Mouse (Mus musculus) embryonic facial prominence, embryonic 12.5 days (tissue): Measurements from ENCODE around the gene Zfp653. TPM values are rescaled to one million over a fixed set of nuclear protein-coding genes. Genes with fewer than 3 reads are reported as not detected.

Source experiments
- ATAC-seq: fragments of 200-750 bp; cut with Nextera tagmentation; 2 replicates; pipeline ENCODE4 v1.8.0; 2017; ENCODE audit not compliant: insufficient number of reproducible peaks, insufficient read depth, low FRiP score, low TSS enrichment
- H3K27ac ChIP-seq: fragments of 300-500 bp; sonication (generic); 2 replicates; pipeline ENCODE4 v1.5.1; 2016; ENCODE audit warnings: mild to moderate bottlenecking
- H3K27me3 ChIP-seq: fragments of 300-500 bp; sonication (generic); 2 replicates; pipeline ENCODE4 v1.6.1; 2016; ENCODE audit warnings: mild to moderate bottlenecking, moderate library complexity
- H3K36me3 ChIP-seq: fragments of 300-500 bp; sonication (generic); 2 replicates; pipeline ENCODE4 v1.6.1; 2016; ENCODE audit warnings: mild to moderate bottlenecking
- H3K4me1 ChIP-seq: fragments of 300-500 bp; sonication (generic); 2 replicates; pipeline ENCODE4 v1.6.1; 2016
- H3K4me2 ChIP-seq: fragments of 300-500 bp; sonication (generic); replicated peaks from 2 replicates; pipeline ENCODE4 v1.6.1; 2016; ENCODE audit warnings: mild to moderate bottlenecking, moderate library complexity
- H3K4me3 ChIP-seq: fragments of 300-500 bp; sonication (generic); 2 replicates; pipeline ENCODE4 v1.5.1; 2016; ENCODE audit warnings: mild to moderate bottlenecking
- H3K9ac ChIP-seq: fragments of 300-500 bp; sonication (generic); 2 replicates; pipeline ENCODE4 v1.6.1; 2016; ENCODE audit warnings: mild to moderate bottlenecking, moderate library complexity
- H3K9me3 ChIP-seq: fragments of 300-500 bp; sonication (generic); 2 replicates; pipeline ENCODE4 v1.6.1; 2016; ENCODE audit warnings: mild to moderate bottlenecking, moderate library complexity
- WGBS: fragments of 180-500 bp; shearing (Covaris S2); methylation state at CpG from one replicate; pipeline ENCODE4 v1.1.7; 2016; 5-methylcytosine and 5-hydroxymethylcytosine counted together
- polyA plus RNA-seq: library from polyadenylated mRNA; unstranded; fragments of >200 nt; fragmentation: Nextera tagmentation; extraction: Ambion mirVana; gene quantifications from 2 replicates; pipeline ENCODE4 v1.2.1, GENCODE M21; 2016

The Zfp653 gene
- polyA plus RNA-seq, 1 experiment from 2014 or later: 15.8 TPM

DNA sequence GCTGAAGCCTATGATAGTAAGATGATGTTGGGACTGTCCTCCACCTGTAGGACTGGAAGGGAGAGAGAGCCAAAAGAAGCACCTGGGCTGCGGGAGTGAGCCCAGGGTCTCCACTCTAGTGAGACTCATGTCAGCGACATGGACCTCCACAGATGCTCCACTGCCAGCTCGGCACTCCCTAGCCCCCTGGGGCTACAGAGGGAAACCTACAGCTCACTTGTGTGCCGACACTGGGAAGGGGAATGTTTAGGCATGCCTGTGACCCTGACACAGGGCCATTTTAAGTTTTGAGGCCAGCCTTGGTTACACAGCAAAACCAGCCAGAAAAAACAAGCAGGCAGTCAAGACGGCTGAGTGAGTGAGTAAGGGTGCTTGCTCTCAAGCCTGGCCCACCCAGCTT, 4.0 kb downstream of the Zfp653 start:
- WGBS: 77% methylated on average over 5 of the region's 5 CpGs
- Histone ChIP-seq H3K36me3 (peaks cover 47% of the 10 kb centered on the region), H3K4me1 (peaks cover 11% of the 10 kb centered on the region; the same call in 1 of the 2 replicates), H3K9me3 (no peaks in the 10 kb centered on the region), H3K9ac (no peak overlapping the region), H3K27ac (no peak overlapping the region), H3K4me2 (no peak overlapping the region), H3K27me3 (no peaks in the 10 kb centered on the region), H3K4me3 (no peak overlapping the region)
- no peak for ATAC-seq

- no peaks in the 10 kb centered on the region for H3K27me3 ChIP-seq
- H3K4me2 ChIP-seq: no peak overlapping the region
- 69% methylated on average over 3 of the region's 3 CpGs for WGBS
- H3K4me1 ChIP-seq: peaks cover 10% of the 10 kb centered on the region; the same call in 1 of the 2 replicates
- H3K27ac ChIP-seq: no peak overlapping the region
- peaks cover 51% of the 10 kb centered on the region for H3K36me3 ChIP-seq
- H3K4me3 ChIP-seq: no peak overlapping the region
- no peak for ATAC-seq
- H3K9ac ChIP-seq: no peak overlapping the region
- H3K9me3 ChIP-seq: no peaks in the 10 kb centered on the region
These were observed 4.7 kb downstream of the Zfp653 start for GRCm38 (mm10) chr9:22066433-22066832.

- H3K27me3 ChIP-seq: no peaks in the 10 kb centered on the region
- no peak overlapping the region for H3K9ac ChIP-seq
- H3K36me3 ChIP-seq: peaks cover 56% of the 10 kb centered on the region
- peaks cover 10% of the 10 kb centered on the region; the same call in 1 of the 2 replicates for H3K4me1 ChIP-seq
- ATAC-seq: no peak
- H3K9me3 ChIP-seq: no peaks in the 10 kb centered on the region
- 96% methylated on average over 11 of the region's 11 CpGs for WGBS
- H3K4me3 ChIP-seq: no peak overlapping the region
- no peak overlapping the region for H3K4me2 ChIP-seq
- no peak overlapping the region for H3K27ac ChIP-seq
These were observed 5.5 kb downstream of the Zfp653 start for GRCm38 (mm10) chr9:22065642-22066041.

- peaks cover 65% of the 10 kb centered on the region for H3K36me3 ChIP-seq
- no peak overlapping the region for H3K4me2 ChIP-seq
- no peaks in the 10 kb centered on the region for H3K4me1 ChIP-seq
- H3K9ac ChIP-seq: no peak overlapping the region
- no peak overlapping the region for H3K27ac ChIP-seq
- 88% methylated on average over 3 of the region's 3 CpGs for WGBS
- no peak overlapping the region for H3K4me3 ChIP-seq
- H3K9me3 ChIP-seq: no peaks in the 10 kb centered on the region
- H3K27me3 ChIP-seq: no peaks in the 10 kb centered on the region
- 0 out of 2 replicates have a peak, but pooled peaks have one; percentile 45 for ATAC-seq
These were observed 6.8 kb downstream of the Zfp653 start for GRCm38 (mm10) chr9:22064341-22064740.

GRCm38 (mm10) chr9:22061339-22061738, 9.8 kb downstream of the Zfp653 start:
- no peak overlapping the region for H3K9ac ChIP-seq
- no peaks in the 10 kb centered on the region for H3K9me3 ChIP-seq
- H3K4me1 ChIP-seq: no peaks in the 10 kb centered on the region
- ATAC-seq: no peak
- H3K27ac ChIP-seq: no peak overlapping the region
- no peak overlapping the region for H3K4me3 ChIP-seq
- peaks cover 79% of the 10 kb centered on the region for H3K36me3 ChIP-seq
- H3K27me3 ChIP-seq: peaks cover under 1% of the 10 kb centered on the region; the same call in 1 of the 2 replicates
- no peak overlapping the region for H3K4me2 ChIP-seq
- 74% methylated on average over 2 of the region's 2 CpGs for WGBS

GRCm38 (mm10) chr9:22058011-22058424, 13.2 kb downstream of the Zfp653 start:
- H3K9me3 ChIP-seq: no peaks in the 10 kb centered on the region
- peaks cover 49% of the 10 kb centered on the region for H3K36me3 ChIP-seq
- H3K9ac ChIP-seq: no peak overlapping the region
- H3K4me1 ChIP-seq: peaks cover 6% of the 10 kb centered on the region; the same call in 1 of the 2 replicates
- H3K27ac ChIP-seq: no peak overlapping the region
- ATAC-seq: no peak
- peaks cover 27% of the 10 kb centered on the region for H3K27me3 ChIP-seq
- H3K4me3 ChIP-seq: no peak overlapping the region
- H3K4me2 ChIP-seq: no peak overlapping the region
- WGBS: 88% methylated on average over 9 of the region's 9 CpGs

- Histone ChIP-seq H3K9me3 (no peaks in the 10 kb centered on the region), H3K4me2 (no peak overlapping the region), H3K4me3 (no peak overlapping the region), H3K27ac (no peak overlapping the region), H3K36me3 (peaks cover 42% of the 10 kb centered on the region), H3K4me1 (peaks cover 6% of the 10 kb centered on the region; the same call in 1 of the 2 replicates), H3K9ac (no peak overlapping the region), H3K27me3 (peaks cover 36% of the 10 kb centered on the region)
- 93% methylated on average over 9 of the region's 9 CpGs for WGBS
- no peak for ATAC-seq
These were observed 14.1 kb downstream of the Zfp653 start for GRCm38 (mm10) chr9:22057031-22057517.

DNA sequence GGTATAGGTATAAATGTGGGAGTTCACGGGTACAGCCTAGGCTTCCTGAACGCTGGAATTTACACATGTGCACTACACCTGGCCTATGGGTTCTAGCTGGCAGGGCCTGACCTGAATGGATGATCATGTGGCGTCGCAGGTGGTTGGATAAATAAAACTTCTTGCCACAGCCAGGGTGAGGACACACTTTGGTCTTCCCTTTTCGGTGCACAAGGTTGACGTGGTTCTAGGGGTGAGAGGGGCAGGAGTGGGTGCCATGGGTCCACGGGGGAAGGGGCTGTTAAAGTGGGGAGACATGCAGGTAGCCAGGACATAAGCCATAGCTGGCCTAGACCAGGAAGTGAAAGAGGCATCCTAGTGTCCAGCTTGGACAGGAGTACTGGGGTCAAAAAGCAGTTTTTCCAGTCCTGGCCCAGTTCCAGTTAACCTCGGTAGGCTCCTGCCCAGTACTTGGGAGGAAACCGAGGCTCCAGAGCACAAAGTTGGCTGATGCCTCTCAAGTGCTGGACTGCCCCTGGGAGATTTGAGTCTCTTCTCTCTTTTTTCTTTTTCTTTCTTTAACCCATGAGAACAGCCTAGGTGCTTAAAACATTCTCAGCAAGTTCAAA, 14.8 kb downstream of the Zfp653 start:
- Histone ChIP-seq H3K9me3 (no peaks in the 10 kb centered on the region), H3K27ac (no peak overlapping the region), H3K4me3 (no peak overlapping the region), H3K27me3 (peaks cover 43% of the 10 kb centered on the region), H3K36me3 (peaks cover 38% of the 10 kb centered on the region), H3K9ac (no peak overlapping the region), H3K4me1 (peaks cover 12% of the 10 kb centered on the region), H3K4me2 (no peak overlapping the region)
- ATAC-seq: no peak
- WGBS: 74% methylated on average over 9 of the region's 9 CpGs

DNA sequence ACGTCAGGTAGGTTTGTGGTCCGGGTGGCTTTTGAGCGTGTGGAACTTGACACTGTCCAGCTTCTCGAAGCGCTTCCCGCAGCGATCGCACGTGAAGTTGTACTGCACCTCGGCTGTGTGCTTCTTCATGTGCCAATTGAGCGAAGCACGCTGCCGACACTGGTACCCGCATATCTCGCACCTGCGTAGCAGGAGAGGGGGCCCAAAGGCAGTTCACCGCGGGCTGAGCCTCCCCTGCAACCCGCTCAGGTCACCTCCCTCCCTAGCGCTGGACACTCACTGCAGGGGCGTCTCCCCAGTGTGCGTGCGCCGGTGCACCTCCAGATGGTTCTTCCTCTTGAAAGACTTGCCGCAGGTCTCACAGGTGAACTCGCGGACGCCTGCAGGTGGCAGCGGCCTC, 15.5 kb downstream of the Zfp653 start:
- ATAC-seq: no peak
- Histone ChIP-seq H3K9ac (no peak overlapping the region), H3K4me1 (peaks cover 19% of the 10 kb centered on the region), H3K4me3 (no peak overlapping the region), H3K27ac (no peak overlapping the region), H3K4me2 (no peak overlapping the region), H3K27me3 (peaks cover 50% of the 10 kb centered on the region), H3K9me3 (no peaks in the 10 kb centered on the region), H3K36me3 (peaks cover 32% of the 10 kb centered on the region)
- 38% methylated on average over 29 of the region's 29 CpGs for WGBS

DNA sequence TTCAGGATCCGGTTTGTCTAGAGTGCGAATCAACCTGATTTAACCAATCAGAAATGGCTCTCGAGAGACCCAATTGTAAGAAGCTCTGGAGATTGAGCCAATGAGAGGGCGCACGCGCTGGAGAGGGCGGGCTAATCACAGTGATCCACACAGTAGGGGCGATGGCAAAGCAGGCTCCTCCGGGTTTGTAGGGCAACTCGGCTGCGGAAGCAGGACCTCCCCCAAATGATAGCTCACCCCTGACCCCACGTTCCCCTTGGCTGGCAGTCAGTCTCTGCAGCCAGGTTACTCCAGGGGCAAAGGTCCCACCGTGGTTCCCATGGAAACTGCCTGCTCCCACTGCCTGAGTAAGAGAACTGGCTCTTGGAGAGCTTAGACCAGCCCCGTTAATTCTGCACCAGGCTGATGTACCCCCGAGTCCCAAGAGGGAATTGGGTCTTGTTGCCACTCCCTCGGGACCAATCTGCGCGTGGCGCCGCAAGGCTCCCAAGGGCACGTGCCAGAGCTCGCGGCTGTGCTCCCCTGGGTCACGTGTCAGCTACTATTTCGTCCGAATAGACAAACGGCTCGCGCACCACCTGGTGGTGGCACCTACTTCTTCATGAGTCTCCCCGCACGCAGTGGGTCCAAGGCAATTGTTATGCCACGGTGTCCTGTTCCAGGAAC, 16.6 kb downstream of the Zfp653 start:
- H3K9ac ChIP-seq: no peak overlapping the region
- H3K4me1 ChIP-seq: peaks cover 25% of the 10 kb centered on the region
- H3K27ac ChIP-seq: no peak overlapping the region
- no peaks in the 10 kb centered on the region for H3K9me3 ChIP-seq
- no peak overlapping the region for H3K4me3 ChIP-seq
- ATAC-seq: 0 out of 2 replicates have a peak, but pooled peaks have one; percentile 16
- H3K4me2 ChIP-seq: peak overlapping the region; percentile 27
- WGBS: 2% methylated on average over 32 of the region's 32 CpGs
- peaks cover 62% of the 10 kb centered on the region for H3K27me3 ChIP-seq
- peaks cover 26% of the 10 kb centered on the region for H3K36me3 ChIP-seq

- Histone ChIP-seq H3K4me1 (peaks cover 25% of the 10 kb centered on the region), H3K4me2 (no peak overlapping the region), H3K4me3 (no peak overlapping the region), H3K27ac (no peak overlapping the region), H3K36me3 (peaks cover 20% of the 10 kb centered on the region), H3K27me3 (peaks cover 70% of the 10 kb centered on the region), H3K9me3 (no peaks in the 10 kb centered on the region), H3K9ac (no peak overlapping the region)
- ATAC-seq: no peak
- WGBS: 31% methylated on average over 7 of the region's 7 CpGs
These were observed 17.5 kb downstream of the Zfp653 start for GRCm38 (mm10) chr9:22053657-22054056.

DNA sequence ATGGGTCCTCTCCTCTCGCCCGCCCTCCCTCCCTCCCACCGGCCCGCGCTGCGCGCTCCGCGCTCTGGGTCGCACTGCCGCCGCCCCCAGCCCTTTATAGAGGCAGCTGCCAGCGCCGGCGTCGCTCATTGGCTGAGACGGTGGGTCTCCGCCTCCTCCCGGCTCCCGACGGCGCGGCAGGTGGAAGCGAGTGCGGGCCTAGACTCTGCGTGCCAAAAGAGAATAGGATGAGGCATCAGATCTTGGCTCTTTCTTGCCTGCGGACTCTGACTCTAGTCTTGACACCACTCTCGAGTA, 19.3 kb downstream of the Zfp653 start, which contains the start of gene Elavl3:
TSS of gene Elavl3 (minus strand) at position 66 of the 297 bp plus-strand sequence.
- H3K4me3 ChIP-seq: peak within 1 kb of the TSS; percentile 45
- peaks cover 73% of the 10 kb centered on the region for H3K27me3 ChIP-seq
- 2% methylated on average over 18 of the region's 28 CpGs for WGBS
- H3K4me1 ChIP-seq: peaks cover 25% of the 10 kb centered on the region
- H3K9me3 ChIP-seq: no peaks in the 10 kb centered on the region
- peak within 1 kb of the TSS; percentile 39 for H3K9ac ChIP-seq
- peak within 1 kb of the TSS; percentile 56; the same call in 1 of the 2 replicates for H3K27ac ChIP-seq
- peaks cover 2% of the 10 kb centered on the region for H3K36me3 ChIP-seq
- ATAC-seq: peak; percentile 53
- H3K4me2 ChIP-seq: peak within 1 kb of the TSS; percentile 69
